Mouse (Mus musculus) frontal cortex, postnatal 36 days (tissue): ENCODE results near the gene Ncbp2.
A peak's percentile ranks its signal among the peaks of the same experiment; 100 is the strongest.
"Not testable (repeated sequence)": the region's sequence is repeated elsewhere in the genome, so short reads cannot be mapped to it uniquely, and the experiment has no call there.

Source experiments
- DNase-seq, 2 experiments: peaks; one replicate each; pipeline ENCODE4 v3.0.0; 2022; ENCODE audit warnings: low spot score in 2 of 2

The Ncbp2 gene

GRCm38 (mm10) chr16:31934550-31935010 is 13.7 kb upstream of the Ncbp2 start:
- DNase-seq: no peak

- peak in 1 of 2 experiments; percentile 58 for DNase-seq
Measured at GRCm38 (mm10) chr16:31935091-31935979, 13.0 kb upstream of the Ncbp2 start.

GRCm38 (mm10) chr16:31936568-31936967 is 11.7 kb upstream of the Ncbp2 start:
- no peak for DNase-seq

GRCm38 (mm10) chr16:31938856-31939255 is 9.5 kb upstream of the Ncbp2 start:
- DNase-seq: no peak

GRCm38 (mm10) chr16:31940586-31940985 is 7.7 kb upstream of the Ncbp2 start:
- no peak for DNase-seq

GRCm38 (mm10) chr16:31943980-31944379 is 4.3 kb upstream of the Ncbp2 start:
- DNase-seq: peak; percentile 80 to 83

GRCm38 (mm10) chr16:31944698-31945255 is 3.5 kb upstream of the Ncbp2 start:
- no peak for DNase-seq

- DNase-seq: no peak
Measured at GRCm38 (mm10) chr16:31945372-31945771, 2.9 kb upstream of the Ncbp2 start.

GRCm38 (mm10) chr16:31945986-31946385 is 2.3 kb upstream of the Ncbp2 start:
- not testable (repeated sequence) for DNase-seq

- no peak for DNase-seq
Measured at GRCm38 (mm10) chr16:31947333-31947732, 980 bp upstream of the Ncbp2 start.

- no peak for DNase-seq
Measured at GRCm38 (mm10) chr16:31947901-31948316, 404 bp upstream of the Ncbp2 start.

GRCm38 (mm10) chr16:31963224-31963623 is 14.9 kb downstream of the Ncbp2 start:
- DNase-seq: peak in 1 of 2 experiments; percentile 51

GRCm38 (mm10) chr16:31975258-31975657 is 26.9 kb downstream of the Ncbp2 start:
- DNase-seq: no peak

- DNase-seq: no peak
Measured at GRCm38 (mm10) chr16:31979501-31979900, 31.2 kb downstream of the Ncbp2 start.

GRCm38 (mm10) chr16:31980946-31981345 is 32.6 kb downstream of the Ncbp2 start:
- DNase-seq: no peak

- DNase-seq: no peak
Measured at GRCm38 (mm10) chr16:31992039-31992438, 43.7 kb downstream of the Ncbp2 start.

- no peak for DNase-seq
Measured at GRCm38 (mm10) chr16:31993195-31993594, 44.9 kb downstream of the Ncbp2 start.

- no peak for DNase-seq
Measured at GRCm38 (mm10) chr16:31993946-31994345, 45.6 kb downstream of the Ncbp2 start.

- no peak for DNase-seq
Measured at GRCm38 (mm10) chr16:31996371-31996770, 48.1 kb downstream of the Ncbp2 start.

- peak; percentile 87 to 90 for DNase-seq
Measured at GRCm38 (mm10) chr16:32002509-32003477, 54.5 kb downstream of the Ncbp2 start, which contains the start of gene Senp5. TSS of gene Senp5 (minus strand) at chr16:32003287.

- no peak for DNase-seq
Measured at GRCm38 (mm10) chr16:32004731-32005130, 56.4 kb downstream of the Ncbp2 start.
